Comparison of ENCODE assay signal across 9 mouse cellular contexts in the genomic region with DNA sequence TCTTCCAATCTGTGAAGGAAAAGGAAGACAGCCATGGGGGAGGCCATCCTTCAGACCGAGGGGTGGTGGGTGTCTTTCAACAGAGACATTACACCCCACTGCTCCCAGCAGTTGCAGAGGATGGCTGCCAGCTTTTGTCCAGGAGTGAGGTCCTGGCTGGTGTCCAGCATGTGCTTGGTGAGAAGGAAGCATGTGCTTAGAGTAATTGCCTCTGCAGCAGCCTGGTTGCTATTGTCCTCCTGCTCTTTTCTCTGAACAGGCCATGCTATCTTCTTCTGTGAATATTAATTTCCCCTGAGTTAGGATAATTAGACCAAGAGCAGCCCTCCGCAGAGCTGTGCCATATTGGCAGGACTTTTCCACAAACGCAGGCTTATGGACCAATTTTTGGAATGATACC.
DNase-seq lines count a peak whose midpoint lies in the region; ATAC-seq lines count a peak whose summit lies in the region.
"Had no signal": no experiment of that assay in that cellular context is flagged by ENCODE, and none has a peak within 500 bp of the region (broad histone marks: within the 10 kb centered on the region; RNA-seq: fewer than 3 reads in every experiment).

No protein-coding gene starts in this region.

- WGBS in hindbrain, embryonic 14.5 days = 52% methylated on average over 3 of the region's 3 CpGs
- WGBS in hindbrain, embryonic 12.5 days = 70% methylated on average over 3 of the region's 3 CpGs
- 18% methylated on average over 3 of the region's 3 CpGs for whole genome bisulfite sequencing in forebrain, embryonic 14.5 days

- H3K4me3 ChIP-seq in hindbrain, embryonic 14.5 days (replicated peaks; ENCODE audit: low read length) = no peak overlapping the region
- H3K4me3 ChIP-seq in hindbrain, embryonic 12.5 days = no peak overlapping the region
- no peak overlapping the region for H3K4me3 ChIP-seq in forebrain, embryonic 14.5 days (ENCODE audit: low read depth, low read length)

- H3K9me3 ChIP-seq in hindbrain, embryonic 14.5 days (ENCODE audit: control insufficient read depth, low read length) = no peaks in the 10 kb centered on the region
- no peaks in the 10 kb centered on the region for H3K9me3 ChIP-seq in hindbrain, embryonic 12.5 days (replicated peaks)
- no peaks in the 10 kb centered on the region for H3K9me3 ChIP-seq in forebrain, embryonic 14.5 days (replicated peaks; ENCODE audit: control insufficient read depth, low read length)

- H3K4me2 ChIP-seq in hindbrain, embryonic 14.5 days (replicated peaks) = no peak overlapping the region
- no peak overlapping the region for H3K4me2 ChIP-seq in hindbrain, embryonic 12.5 days (replicated peaks)
- H3K4me2 ChIP-seq in forebrain, embryonic 14.5 days (ENCODE audit: low read length) = no peak overlapping the region

- H3K4me1 ChIP-seq in hindbrain, embryonic 14.5 days (replicated peaks; ENCODE audit: control insufficient read depth, insufficient read depth, low read length) = peaks cover 5% of the 10 kb centered on the region
- peaks cover 4% of the 10 kb centered on the region for H3K4me1 ChIP-seq in hindbrain, embryonic 12.5 days
- peaks cover 4% of the 10 kb centered on the region; the same call in 1 of the 2 replicates for H3K4me1 ChIP-seq in forebrain, embryonic 14.5 days (ENCODE audit: control insufficient read depth, insufficient read depth, low read length)

- H3K27me3 ChIP-seq in hindbrain, embryonic 14.5 days (ENCODE audit: control insufficient read depth, insufficient read depth, low read length) = no peaks in the 10 kb centered on the region
- no peaks in the 10 kb centered on the region for H3K27me3 ChIP-seq in hindbrain, embryonic 12.5 days
- H3K27me3 ChIP-seq in forebrain, embryonic 14.5 days (replicated peaks; ENCODE audit: control insufficient read depth, insufficient read depth, low read length) = no peaks in the 10 kb centered on the region

- peak; percentile 60; the same call in 1 of the 2 replicates for ATAC-seq in hindbrain, embryonic 14.5 days (ENCODE audit: low FRiP score)
- no peak for ATAC-seq in hindbrain, embryonic 12.5 days (ENCODE audit: low FRiP score)
- ATAC-seq in forebrain, embryonic 14.5 days = peak; percentile 73; the same call in 1 of the 2 replicates

- H3K9ac ChIP-seq in hindbrain, embryonic 14.5 days = no peak overlapping the region
- H3K9ac ChIP-seq in hindbrain, embryonic 12.5 days = no peak overlapping the region
- H3K9ac ChIP-seq in forebrain, embryonic 14.5 days (ENCODE audit: low read length) = no peak overlapping the region

- H3K27ac ChIP-seq in hindbrain, embryonic 14.5 days = no peak overlapping the region
- H3K27ac ChIP-seq in hindbrain, embryonic 12.5 days = no peak overlapping the region
- no peak overlapping the region for H3K27ac ChIP-seq in forebrain, embryonic 14.5 days (ENCODE audit: low read depth, low read length)

- peak; percentile 7 for DNase-seq in adrenal gland, postnatal 25 days
- no peak for DNase-seq in adrenal gland, postnatal 14 days
- DNase-seq in hindbrain, embryonic 14.5 days (ENCODE audit: low spot score) = peak; percentile 51
- peak; percentile 4 for DNase-seq in lung, postnatal 10 days
- DNase-seq in lung, postnatal 14 days = no peak
- DNase-seq in forebrain, embryonic 14.5 days (ENCODE audit: low spot score) = peak; percentile 73
- DNase-seq in thymus, postnatal 36 days = no peak
- DNase-seq: liver had no signal

- no peaks in the 10 kb centered on the region for H3K36me3 ChIP-seq in hindbrain, embryonic 14.5 days (replicated peaks; ENCODE audit: control insufficient read depth, insufficient read depth)
- no peaks in the 10 kb centered on the region for H3K36me3 ChIP-seq in hindbrain, embryonic 12.5 days
- H3K36me3 ChIP-seq in forebrain, embryonic 14.5 days (ENCODE audit: control insufficient read depth, insufficient read depth, low read length) = no peaks in the 10 kb centered on the region

Comparison
In these comparisons a context has a peak if more than half of its experiments do, and no peak if none do; other contexts are left out.
1. DNase-seq: peak in adrenal gland, postnatal 25 days (single experiment), hindbrain, embryonic 14.5 days (single experiment), lung, postnatal 10 days (single experiment) and forebrain, embryonic 14.5 days (single experiment); none in adrenal gland, postnatal 14 days (single experiment), lung, postnatal 14 days (single experiment) and thymus, postnatal 36 days (0 of 2).